Mouse (Mus musculus) neural tube, embryonic 15.5 days (tissue): ENCODE results near the gene Phf24. TPM values are rescaled to one million over a fixed set of nuclear protein-coding genes. Genes with fewer than 3 reads are reported as not detected.

Source experiments
- ATAC-seq: fragments of 200-750 bp; cut with Nextera tagmentation; 2 replicates; pipeline ENCODE4 v1.8.0; 2017; ENCODE audit warnings: mild to moderate bottlenecking, moderate TSS enrichment, moderate library complexity; ENCODE audit not compliant: low FRiP score
- H3K27ac ChIP-seq: fragments of 300-500 bp; sonication (generic); replicated peaks from 2 replicates; pipeline ENCODE4 v1.5.1; 2015; ENCODE audit warnings: mild to moderate bottlenecking, inconsistent platforms
- H3K27me3 ChIP-seq: fragments of 300-500 bp; sonication (generic); replicated peaks from 2 replicates; pipeline ENCODE4 v1.6.1; 2015; ENCODE audit warnings: inconsistent platforms
- H3K36me3 ChIP-seq: fragments of 300-500 bp; sonication (generic); 2 replicates; pipeline ENCODE4 v1.6.1; 2015; ENCODE audit warnings: inconsistent platforms
- H3K4me1 ChIP-seq: fragments of 300-500 bp; sonication (generic); 2 replicates; pipeline ENCODE4 v1.6.1; 2015; ENCODE audit warnings: inconsistent platforms
- H3K4me2 ChIP-seq: fragments of 300-500 bp; sonication (generic); 2 replicates; pipeline ENCODE4 v1.6.1; 2015; ENCODE audit warnings: inconsistent platforms, mild to moderate bottlenecking, moderate library complexity
- H3K4me3 ChIP-seq: fragments of 300-500 bp; sonication (generic); replicated peaks from 2 replicates; pipeline ENCODE4 v1.5.1; 2015; ENCODE audit warnings: mild to moderate bottlenecking, inconsistent platforms
- H3K9ac ChIP-seq: fragments of 300-500 bp; sonication (generic); replicated peaks from 2 replicates; pipeline ENCODE4 v1.6.1; 2015; ENCODE audit warnings: mild to moderate bottlenecking, inconsistent platforms
- H3K9me3 ChIP-seq: fragments of 300-500 bp; sonication (generic); replicated peaks from 2 replicates; pipeline ENCODE4 v1.6.1; 2016; ENCODE audit warnings: inconsistent platforms
- WGBS: fragments of 180-500 bp; shearing (Covaris S2); methylation state at CpG from one replicate; pipeline ENCODE4 v1.1.7; 2015; ENCODE audit warnings: mixed read lengths; 5-methylcytosine and 5-hydroxymethylcytosine counted together
- polyA plus RNA-seq: library from polyadenylated mRNA; unstranded; fragments of >200 nt; fragmentation: Nextera tagmentation; extraction: Ambion mirVana; gene quantifications from 2 replicates; pipeline ENCODE4 v1.2.1, GENCODE M21; 2015

Phf24 gene
- polyA plus RNA-seq, 1 experiment from 2014 or later, result 46.1 TPM

DNA sequence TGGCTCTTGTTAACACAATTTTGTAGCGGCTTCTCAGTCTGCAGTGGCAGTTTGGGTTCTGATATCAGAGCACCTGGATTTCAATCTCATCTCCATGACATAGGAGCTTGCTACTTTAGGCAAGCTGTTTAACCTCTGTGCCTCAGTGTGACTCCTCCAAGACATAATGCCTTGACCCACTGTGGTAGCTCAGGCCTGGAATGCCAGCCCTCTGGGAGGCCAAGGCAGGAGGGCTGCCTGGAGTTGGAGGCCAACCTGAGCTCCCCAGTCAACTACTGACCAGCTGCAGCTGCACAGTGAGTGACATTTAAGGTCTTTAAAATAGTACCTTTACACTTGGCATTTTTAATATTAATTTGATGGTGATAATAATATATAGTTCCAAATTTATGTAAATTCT is 494 bp upstream of the Phf24 start:
- H3K27ac ChIP-seq, result no peak overlapping the region
- H3K9ac ChIP-seq, result no peak overlapping the region
- peak overlapping the region; percentile 85 for H3K4me2 ChIP-seq
- H3K4me1 ChIP-seq, result peaks cover 29% of the 10 kb centered on the region
- WGBS, result 88% methylated on average over 1 of the region's 1 CpGs
- H3K36me3 ChIP-seq, result no peaks in the 10 kb centered on the region
- H3K4me3 ChIP-seq, result no peak overlapping the region; the same call in 1 of the 2 replicates
- no peaks in the 10 kb centered on the region for H3K9me3 ChIP-seq
- peaks cover 3% of the 10 kb centered on the region; the same call in 1 of the 2 replicates for H3K27me3 ChIP-seq
- no peak for ATAC-seq

DNA sequence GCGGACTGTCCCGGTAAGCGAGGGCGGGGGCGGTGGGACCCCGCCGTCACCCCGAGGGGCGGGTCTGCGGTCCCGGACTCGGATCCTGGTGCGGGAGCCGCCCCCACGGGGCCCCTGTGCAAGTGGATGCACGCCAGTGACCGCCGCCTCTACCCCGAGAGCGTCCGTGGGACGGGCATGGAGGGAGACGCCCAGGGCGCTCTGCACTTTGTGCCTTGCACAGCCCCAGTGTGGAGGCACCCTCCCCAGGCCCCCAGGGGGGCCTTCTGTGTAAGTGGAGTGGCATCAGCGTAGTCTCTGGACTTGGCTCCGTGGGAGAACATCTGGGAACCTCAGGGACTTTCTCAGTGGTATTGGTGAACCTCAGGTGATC is 928 bp downstream of the Phf24 start:
- Histone ChIP-seq H3K4me3 (peak overlapping the region; percentile 49), H3K36me3 (no peaks in the 10 kb centered on the region), H3K9me3 (no peaks in the 10 kb centered on the region), H3K27me3 (peaks cover 3% of the 10 kb centered on the region; the same call in 1 of the 2 replicates), H3K27ac (peak overlapping the region; percentile 85), H3K9ac (peak overlapping the region; percentile 56), H3K4me1 (peaks cover 41% of the 10 kb centered on the region), H3K4me2 (peak overlapping the region; percentile 85)
- WGBS, result 2% methylated on average over 26 of the region's 26 CpGs
- peak; percentile 57 for ATAC-seq

GRCm38 (mm10) chr4:42920726-42921125 is 4.3 kb downstream of the Phf24 start:
- WGBS, result 72% methylated on average over 9 of the region's 9 CpGs
- no peak for ATAC-seq
- H3K27ac ChIP-seq, result 0 out of 2 replicates have a peak overlapping the region, but pooled peaks have one; percentile 45
- H3K4me2 ChIP-seq, result no peak overlapping the region
- no peak overlapping the region for H3K9ac ChIP-seq
- no peak overlapping the region for H3K4me3 ChIP-seq
- peaks cover 44% of the 10 kb centered on the region for H3K4me1 ChIP-seq
- no peaks in the 10 kb centered on the region for H3K36me3 ChIP-seq
- H3K27me3 ChIP-seq, result no peaks in the 10 kb centered on the region
- no peaks in the 10 kb centered on the region for H3K9me3 ChIP-seq

GRCm38 (mm10) chr4:42921536-42921935 is 5.1 kb downstream of the Phf24 start:
- no peak overlapping the region for H3K4me3 ChIP-seq
- no peak overlapping the region for H3K9ac ChIP-seq
- peak overlapping the region; percentile 64 for H3K27ac ChIP-seq
- H3K36me3 ChIP-seq, result no peaks in the 10 kb centered on the region
- H3K4me1 ChIP-seq, result peaks cover 40% of the 10 kb centered on the region
- 53% methylated on average over 2 of the region's 2 CpGs for WGBS
- ATAC-seq, result no peak
- H3K4me2 ChIP-seq, result peak overlapping the region; percentile 32; the same call in 1 of the 2 replicates
- no peaks in the 10 kb centered on the region for H3K27me3 ChIP-seq
- H3K9me3 ChIP-seq, result no peaks in the 10 kb centered on the region

DNA sequence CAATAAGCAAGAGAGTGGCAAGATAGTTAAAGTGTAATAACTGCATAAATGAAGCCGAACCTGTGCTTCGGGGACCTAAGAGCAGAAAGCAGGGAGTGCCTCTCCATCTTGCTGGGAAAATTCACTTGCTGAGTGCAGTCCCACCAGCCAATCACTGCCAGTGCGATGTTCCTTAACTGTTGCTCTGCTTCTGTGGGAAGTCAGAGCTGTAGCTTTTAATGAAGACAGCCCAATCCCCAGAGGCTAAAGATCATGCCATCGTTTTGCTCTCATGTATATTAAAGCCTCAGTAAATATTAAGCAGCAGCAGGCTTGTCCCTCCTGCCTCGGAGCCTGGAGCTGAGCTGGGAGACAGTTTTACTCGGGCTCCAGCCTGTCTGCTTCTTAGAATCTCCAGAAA is 5.6 kb downstream of the Phf24 start:
- Histone ChIP-seq H3K27me3 (no peaks in the 10 kb centered on the region), H3K36me3 (no peaks in the 10 kb centered on the region), H3K9me3 (no peaks in the 10 kb centered on the region), H3K4me3 (peak overlapping the region; percentile 10; the same call in 1 of the 2 replicates), H3K9ac (no peak overlapping the region), H3K4me1 (peaks cover 39% of the 10 kb centered on the region), H3K27ac (peak overlapping the region; percentile 64), H3K4me2 (peak overlapping the region; percentile 32)
- 41% methylated on average over 6 of the region's 6 CpGs for WGBS
- peak; percentile 62 for ATAC-seq

- 83% methylated on average over 8 of the region's 8 CpGs for WGBS
- Histone ChIP-seq H3K4me2 (peak overlapping the region; percentile 32), H3K4me1 (peaks cover 38% of the 10 kb centered on the region), H3K27ac (peak overlapping the region; percentile 64), H3K9ac (no peak overlapping the region), H3K9me3 (no peaks in the 10 kb centered on the region), H3K27me3 (no peaks in the 10 kb centered on the region), H3K4me3 (peak overlapping the region; percentile 10; the same call in 1 of the 2 replicates), H3K36me3 (no peaks in the 10 kb centered on the region)
- no peak; the same call in 1 of the 2 replicates for ATAC-seq
These were observed 6.0 kb downstream of the Phf24 start for GRCm38 (mm10) chr4:42922461-42922860.

DNA sequence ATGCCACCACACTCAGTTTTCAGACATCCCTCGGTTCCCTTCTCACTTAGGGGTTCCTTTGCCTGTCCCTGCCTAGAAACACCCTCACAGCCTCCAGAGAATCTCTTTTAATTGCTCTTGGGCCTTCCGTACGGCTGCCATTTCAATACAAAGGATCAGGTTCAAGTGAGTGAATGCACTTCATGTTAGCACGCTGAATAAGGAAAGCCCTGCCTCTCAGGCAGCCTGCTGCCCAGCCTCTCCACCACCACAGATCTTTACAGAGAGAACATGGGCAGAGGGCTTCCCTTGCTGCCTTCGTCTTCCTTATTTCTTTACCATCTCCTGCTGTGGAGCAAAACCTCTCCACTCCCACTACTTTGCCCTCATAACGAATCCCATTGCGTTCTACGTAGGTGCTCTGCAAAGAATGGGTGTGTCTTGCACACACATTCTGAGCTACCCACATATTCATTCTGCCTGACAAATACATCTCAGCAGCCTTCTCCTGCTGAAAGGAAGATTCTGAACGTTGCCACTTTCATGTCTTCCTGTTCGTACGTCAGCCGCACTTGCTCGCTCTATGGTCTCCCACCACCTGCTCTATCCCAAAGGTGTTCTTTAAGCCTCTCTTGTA is 7.7 kb downstream of the Phf24 start:
- no peaks in the 10 kb centered on the region for H3K9me3 ChIP-seq
- no peaks in the 10 kb centered on the region for H3K36me3 ChIP-seq
- H3K27ac ChIP-seq, result no peak overlapping the region
- no peak overlapping the region for H3K9ac ChIP-seq
- H3K27me3 ChIP-seq, result no peaks in the 10 kb centered on the region
- peak overlapping the region; percentile 32; the same call in 1 of the 2 replicates for H3K4me2 ChIP-seq
- ATAC-seq, result no peak
- 72% methylated on average over 13 of the region's 13 CpGs for WGBS
- peaks cover 22% of the 10 kb centered on the region for H3K4me1 ChIP-seq
- H3K4me3 ChIP-seq, result no peak overlapping the region

- H3K9ac ChIP-seq, result no peak overlapping the region
- H3K36me3 ChIP-seq, result no peaks in the 10 kb centered on the region
- H3K9me3 ChIP-seq, result no peaks in the 10 kb centered on the region
- H3K4me2 ChIP-seq, result no peak overlapping the region
- peaks cover 3% of the 10 kb centered on the region for H3K4me1 ChIP-seq
- H3K27ac ChIP-seq, result no peak overlapping the region
- no peaks in the 10 kb centered on the region for H3K27me3 ChIP-seq
- H3K4me3 ChIP-seq, result no peak overlapping the region
- WGBS, result 84% methylated on average over 5 of the region's 5 CpGs
- ATAC-seq, result no peak
These were observed 11.7 kb downstream of the Phf24 start for GRCm38 (mm10) chr4:42928209-42928608.

DNA sequence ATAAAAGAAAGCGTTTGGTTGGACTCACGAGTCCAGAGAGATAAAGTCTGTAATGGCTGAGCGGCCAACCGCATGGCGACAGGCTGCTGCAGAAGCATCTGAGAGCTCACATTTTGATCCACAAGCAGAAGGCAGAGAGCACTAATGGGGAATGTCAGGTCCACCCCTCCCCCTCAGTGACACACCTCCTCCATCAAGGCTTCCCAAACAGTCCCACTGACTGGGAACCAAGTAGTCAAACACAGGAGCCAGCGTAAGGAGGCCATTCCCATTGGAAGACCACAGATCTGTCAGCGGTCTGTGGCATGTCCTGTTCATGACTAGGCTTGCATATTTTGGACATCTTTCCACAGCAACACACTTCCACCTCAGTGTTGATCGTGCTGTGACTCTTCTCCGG is 12.5 kb downstream of the Phf24 start:
- Histone ChIP-seq H3K36me3 (no peaks in the 10 kb centered on the region), H3K9ac (no peak overlapping the region), H3K4me2 (no peak overlapping the region), H3K27ac (no peak overlapping the region), H3K27me3 (no peaks in the 10 kb centered on the region), H3K4me1 (peaks cover 9% of the 10 kb centered on the region), H3K9me3 (no peaks in the 10 kb centered on the region), H3K4me3 (no peak overlapping the region)
- 95% methylated on average over 9 of the region's 9 CpGs for WGBS
- ATAC-seq, result no peak

GRCm38 (mm10) chr4:42932229-42932969 is 15.9 kb downstream of the Phf24 start:
- WGBS, result 73% methylated on average over 8 of the region's 8 CpGs

DNA sequence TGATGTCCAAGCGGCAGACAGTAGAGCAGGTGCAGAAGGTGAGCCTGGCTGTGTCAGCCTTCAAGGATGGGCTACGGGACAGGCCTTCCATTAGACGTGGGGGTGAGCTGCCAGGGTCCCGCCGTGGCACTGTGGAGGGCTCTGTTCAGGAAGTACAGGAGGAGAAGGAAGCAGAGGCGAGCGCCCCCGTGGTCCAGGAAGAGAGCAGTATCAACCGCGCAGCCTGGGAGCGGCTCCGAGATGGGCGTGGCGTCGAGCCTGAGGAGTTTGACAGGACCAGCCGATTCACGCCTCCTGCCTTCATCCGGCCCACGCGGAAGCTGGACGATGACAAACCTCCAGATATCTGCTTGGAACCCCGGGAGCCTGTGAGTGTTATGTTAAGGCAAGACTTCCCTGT is 17.2 kb downstream of the Phf24 start:
- Histone ChIP-seq H3K4me2 (peak overlapping the region; percentile 40), H3K9ac (0 out of 2 replicates have a peak overlapping the region, but pooled peaks have one; percentile 10), H3K27ac (no peak overlapping the region), H3K9me3 (no peaks in the 10 kb centered on the region), H3K36me3 (peaks cover 20% of the 10 kb centered on the region), H3K27me3 (no peaks in the 10 kb centered on the region), H3K4me1 (peaks cover 9% of the 10 kb centered on the region), H3K4me3 (no peak overlapping the region)
- 8% methylated on average over 22 of the region's 22 CpGs for WGBS
- no peak for ATAC-seq

More at GRCm38 (mm10) chr4:42932229-42932969, 15.9 kb downstream of the Phf24 start:
- Histone ChIP-seq H3K9ac (no peak overlapping the region), H3K4me1 (peaks cover 9% of the 10 kb centered on the region), H3K9me3 (no peaks in the 10 kb centered on the region), H3K4me3 (no peak overlapping the region), H3K36me3 (peaks cover 9% of the 10 kb centered on the region), H3K27ac (no peak overlapping the region), H3K4me2 (no peak overlapping the region), H3K27me3 (no peaks in the 10 kb centered on the region)
- ATAC-seq, result no peak

- Histone ChIP-seq H3K9ac (no peak overlapping the region), H3K4me2 (no peak overlapping the region), H3K9me3 (no peaks in the 10 kb centered on the region), H3K27ac (no peak overlapping the region), H3K4me1 (peaks cover 16% of the 10 kb centered on the region), H3K36me3 (peaks cover 34% of the 10 kb centered on the region), H3K27me3 (no peaks in the 10 kb centered on the region), H3K4me3 (no peak overlapping the region)
- ATAC-seq, result no peak
- WGBS, result 80% methylated on average over 7 of the region's 7 CpGs
These were observed 24.9 kb downstream of the Phf24 start for GRCm38 (mm10) chr4:42941396-42941795.
